Mouse (Mus musculus) midbrain, embryonic 13.5 days (tissue): ENCODE data around the gene 1700037C18Rik. TPM values are rescaled to one million over a fixed set of nuclear protein-coding genes. Genes with fewer than 3 reads are reported as not detected.
"Not testable (repeated sequence)": the region's sequence is repeated elsewhere in the genome, so short reads cannot be mapped to it uniquely, and the experiment has no call there.

Experiments
- ATAC-seq: fragments of 200-750 bp; cut with Nextera tagmentation; 2 replicates; pipeline ENCODE4 v1.8.0; 2017; ENCODE audit warnings: mild to moderate bottlenecking, moderate TSS enrichment, moderate library complexity
- H3K27ac ChIP-seq: fragments of 300-500 bp; sonication (generic); 2 replicates; pipeline ENCODE4 v1.5.1; 2015; ENCODE audit warnings: inconsistent platforms, mild to moderate bottlenecking, moderate library complexity
- H3K27me3 ChIP-seq: fragments of 300-500 bp; sonication (generic); 2 replicates; pipeline ENCODE4 v1.6.1; 2015; ENCODE audit warnings: mild to moderate bottlenecking, inconsistent platforms
- H3K36me3 ChIP-seq: fragments of 300-500 bp; sonication (generic); 2 replicates; pipeline ENCODE4 v1.6.1; 2015; ENCODE audit warnings: mild to moderate bottlenecking, inconsistent platforms
- H3K4me1 ChIP-seq: fragments of 300-500 bp; sonication (generic); replicated peaks from 2 replicates; pipeline ENCODE4 v1.6.1; 2015; ENCODE audit warnings: inconsistent platforms
- H3K4me2 ChIP-seq: fragments of 300-500 bp; sonication (generic); replicated peaks from 2 replicates; pipeline ENCODE4 v1.6.1; 2015; ENCODE audit warnings: moderate library complexity, mild to moderate bottlenecking, inconsistent platforms
- H3K4me3 ChIP-seq: fragments of 300-500 bp; sonication (generic); replicated peaks from 2 replicates; pipeline ENCODE4 v1.5.1; 2015; ENCODE audit warnings: mild to moderate bottlenecking, inconsistent platforms
- H3K9ac ChIP-seq: fragments of 300-500 bp; sonication (generic); replicated peaks from 2 replicates; pipeline ENCODE4 v1.6.1; 2015; ENCODE audit warnings: mild to moderate bottlenecking, inconsistent platforms
- H3K9me3 ChIP-seq: fragments of 300-500 bp; sonication (generic); 2 replicates; pipeline ENCODE4 v1.6.1; 2016; ENCODE audit warnings: mild to moderate bottlenecking, inconsistent platforms
- WGBS: fragments of 180-500 bp; shearing (Covaris S2); methylation state at CpG from one replicate; pipeline ENCODE4 v1.1.7; 2015; 5-methylcytosine and 5-hydroxymethylcytosine counted together
- microRNA-seq: library from miRNA; unstranded; fragments of <30 nt; microRNA quantifications from one replicate; pipeline ENCODE4, GENCODE M21; 2016
- polyA plus RNA-seq: library from polyadenylated mRNA; unstranded; fragments of >200 nt; fragmentation: Nextera tagmentation; extraction: Ambion mirVana; gene quantifications from 2 replicates; pipeline ENCODE4 v1.2.1, GENCODE M21; 2015

Gene 1700037C18Rik
- polyA plus RNA-seq, 1 experiment from 2014 or later, result 12.2 TPM

DNA sequence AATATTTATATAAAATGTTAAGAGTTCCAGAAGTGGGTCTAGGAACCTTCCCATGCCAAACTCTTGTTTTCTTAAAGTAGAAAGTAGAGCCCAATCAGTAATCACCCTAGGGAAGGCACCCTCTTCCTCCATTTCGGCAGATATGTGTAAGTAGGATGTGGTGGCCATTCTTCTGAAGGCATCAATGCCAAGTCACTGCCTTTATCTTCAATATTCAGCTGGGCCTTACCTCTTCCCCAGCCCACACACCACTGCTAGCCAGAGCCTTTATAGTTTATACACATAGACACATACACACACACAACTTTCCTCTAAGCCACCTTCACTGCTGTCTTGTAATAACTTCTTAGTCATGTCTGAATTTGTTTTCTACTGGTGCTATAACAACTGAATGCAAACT is 52.7 kb downstream of the 1700037C18Rik start:
- Histone ChIP-seq H3K4me3 (no peak overlapping the region), H3K36me3 (peaks cover 14% of the 10 kb centered on the region), H3K27me3 (no peaks in the 10 kb centered on the region), H3K4me1 (no peaks in the 10 kb centered on the region), H3K27ac (no peak overlapping the region), H3K4me2 (no peak overlapping the region), H3K9me3 (no peaks in the 10 kb centered on the region), H3K9ac (no peak overlapping the region)
- WGBS, result 86% methylated on average over 1 of the region's 1 CpGs
- no peak for ATAC-seq

DNA sequence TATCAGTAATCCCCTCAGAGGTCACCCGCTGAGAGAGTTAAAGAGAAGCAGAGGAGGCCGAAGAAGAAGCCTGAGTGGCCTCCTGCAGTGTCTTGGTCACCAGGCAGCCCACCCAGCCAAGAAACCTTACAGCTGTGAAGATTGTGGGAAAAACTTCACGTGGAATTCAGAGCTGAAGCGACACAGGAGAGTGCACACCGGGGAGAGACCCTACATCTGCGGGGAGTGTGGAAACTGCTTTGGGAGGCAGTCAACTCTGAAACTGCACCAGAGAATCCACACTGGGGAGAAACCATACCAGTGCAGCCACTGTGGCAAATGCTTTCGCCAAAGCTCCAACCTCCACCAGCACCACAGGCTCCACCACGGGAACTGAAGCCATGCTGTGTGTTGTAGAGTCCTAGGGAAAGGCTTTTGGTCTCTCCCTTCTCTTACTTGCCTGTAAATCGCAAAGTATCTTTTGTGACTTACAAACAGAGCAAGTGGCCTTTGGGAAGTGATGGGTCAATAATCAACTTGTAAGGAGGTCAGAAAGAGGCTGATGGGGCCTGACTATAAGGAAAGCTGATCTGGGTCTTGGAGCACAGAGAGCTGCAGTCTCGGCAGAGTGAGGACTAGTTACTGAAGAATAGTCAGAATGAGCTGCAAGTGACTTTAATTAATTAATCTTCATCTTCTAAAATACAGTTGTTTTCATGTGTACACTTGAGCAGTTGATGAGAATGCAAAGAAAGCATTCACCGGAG is 53.9 kb downstream of the 1700037C18Rik start:
- H3K27ac ChIP-seq, result no peak overlapping the region
- no peaks in the 10 kb centered on the region for H3K27me3 ChIP-seq
- no peak for ATAC-seq
- no peak overlapping the region for H3K4me3 ChIP-seq
- H3K4me1 ChIP-seq, result no peaks in the 10 kb centered on the region
- 40% methylated on average over 11 of the region's 11 CpGs for WGBS
- H3K9ac ChIP-seq, result no peak overlapping the region
- peaks cover 5% of the 10 kb centered on the region; the same call in 1 of the 2 replicates for H3K36me3 ChIP-seq
- H3K9me3 ChIP-seq, result no peaks in the 10 kb centered on the region
- no peak overlapping the region for H3K4me2 ChIP-seq

DNA sequence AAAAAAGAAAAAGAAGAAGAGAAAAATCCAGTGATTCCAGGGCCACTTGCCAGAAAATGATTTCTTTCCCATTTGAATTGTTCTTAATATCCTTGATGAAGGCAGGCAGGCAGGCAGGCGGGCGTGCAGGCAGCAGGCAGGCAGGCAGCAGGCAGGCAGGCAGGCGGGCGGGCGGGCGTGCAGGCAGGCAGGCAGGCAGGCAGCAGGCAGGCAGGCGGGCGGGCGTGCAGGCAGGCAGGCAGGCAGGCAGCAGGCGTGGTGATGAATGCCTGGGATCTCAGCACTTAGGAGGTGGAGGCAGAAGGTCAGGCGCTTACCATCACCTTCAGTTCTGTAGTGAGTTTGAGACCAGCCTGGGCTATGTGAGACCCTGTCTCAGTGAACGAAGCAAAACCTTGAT is 55.9 kb downstream of the 1700037C18Rik start:
- peaks cover 8% of the 10 kb centered on the region for H3K4me1 ChIP-seq
- H3K27me3 ChIP-seq, result no peaks in the 10 kb centered on the region
- H3K9me3 ChIP-seq, result no peaks in the 10 kb centered on the region
- H3K27ac ChIP-seq, result no peak overlapping the region
- no peak for ATAC-seq
- no peak overlapping the region for H3K9ac ChIP-seq
- H3K36me3 ChIP-seq, result no peaks in the 10 kb centered on the region
- H3K4me2 ChIP-seq, result no peak overlapping the region
- WGBS, result 40% methylated on average over 12 of the region's 12 CpGs
- H3K4me3 ChIP-seq, result no peak overlapping the region

DNA sequence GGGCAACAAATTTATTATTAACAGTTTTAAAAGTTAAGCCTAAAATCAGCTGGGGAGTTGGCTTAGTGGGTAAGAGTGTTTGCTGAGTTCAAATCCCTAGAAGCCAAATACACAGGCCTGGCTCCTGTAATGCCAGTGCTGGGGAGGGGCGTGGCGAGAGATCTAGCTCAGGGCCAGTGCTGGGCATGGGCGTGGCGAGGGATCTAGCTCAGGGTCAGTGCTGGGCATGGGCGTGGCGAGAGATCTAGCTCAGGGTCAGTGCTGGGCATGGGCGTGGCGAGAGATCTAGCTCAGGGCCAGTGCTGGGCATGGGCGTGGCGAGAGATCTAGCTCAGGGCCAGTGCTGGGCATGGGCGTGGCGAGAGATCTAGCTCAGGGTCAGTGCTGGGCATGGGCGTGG is 57.2 kb downstream of the 1700037C18Rik start:
- H3K4me3 ChIP-seq, result not testable (repeated sequence)
- WGBS, result 92% methylated on average over 13 of the region's 13 CpGs

GRCm38 (mm10) chr16:3848416-3848815 is 60.1 kb downstream of the 1700037C18Rik start:
- H3K36me3 ChIP-seq, result no peaks in the 10 kb centered on the region
- H3K27me3 ChIP-seq, result no peaks in the 10 kb centered on the region
- H3K4me3 ChIP-seq, result no peak overlapping the region
- H3K9ac ChIP-seq, result no peak overlapping the region
- peaks cover 15% of the 10 kb centered on the region for H3K4me1 ChIP-seq
- no peak overlapping the region for H3K27ac ChIP-seq
- H3K4me2 ChIP-seq, result no peak overlapping the region
- no peaks in the 10 kb centered on the region for H3K9me3 ChIP-seq
- 78% methylated on average over 3 of the region's 3 CpGs for WGBS
- ATAC-seq, result no peak

More for the DNA sequence above, 57.2 kb downstream of the 1700037C18Rik start:
- not testable (repeated sequence) for H3K27me3 ChIP-seq, H3K27ac ChIP-seq, H3K9me3 ChIP-seq, H3K4me2 ChIP-seq, ATAC-seq, H3K36me3 ChIP-seq, H3K9ac ChIP-seq
- peaks cover 15% of the 10 kb centered on the region for H3K4me1 ChIP-seq

DNA sequence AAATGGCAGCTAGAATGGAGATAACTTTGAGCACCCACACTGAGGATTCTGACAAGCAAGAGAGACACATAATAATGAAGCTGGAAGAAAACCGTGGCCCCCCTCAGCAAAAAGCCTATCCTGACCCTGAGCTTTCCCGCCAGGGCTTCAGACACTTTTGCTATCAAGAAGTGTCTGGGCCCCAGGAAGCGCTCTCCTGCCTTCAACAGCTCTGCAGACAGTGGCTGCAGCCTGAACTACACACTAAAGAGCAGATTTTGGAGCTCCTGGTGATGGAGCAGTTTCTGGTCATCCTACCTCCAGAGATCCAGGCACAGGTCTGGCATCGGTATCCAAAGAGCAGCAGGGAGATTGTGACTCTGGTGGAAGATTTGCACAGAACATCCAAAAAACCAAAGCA is 60.6 kb downstream of the 1700037C18Rik start:
- no peak for ATAC-seq
- Histone ChIP-seq H3K4me2 (peak overlapping the region; percentile 66), H3K27ac (no peak overlapping the region), H3K9me3 (no peaks in the 10 kb centered on the region), H3K9ac (peak overlapping the region; percentile 69; the same call in 1 of the 2 replicates), H3K27me3 (no peaks in the 10 kb centered on the region), H3K4me1 (peaks cover 19% of the 10 kb centered on the region), H3K4me3 (peak overlapping the region; percentile 66), H3K36me3 (no peaks in the 10 kb centered on the region)
- 68% methylated on average over 4 of the region's 4 CpGs for WGBS

DNA sequence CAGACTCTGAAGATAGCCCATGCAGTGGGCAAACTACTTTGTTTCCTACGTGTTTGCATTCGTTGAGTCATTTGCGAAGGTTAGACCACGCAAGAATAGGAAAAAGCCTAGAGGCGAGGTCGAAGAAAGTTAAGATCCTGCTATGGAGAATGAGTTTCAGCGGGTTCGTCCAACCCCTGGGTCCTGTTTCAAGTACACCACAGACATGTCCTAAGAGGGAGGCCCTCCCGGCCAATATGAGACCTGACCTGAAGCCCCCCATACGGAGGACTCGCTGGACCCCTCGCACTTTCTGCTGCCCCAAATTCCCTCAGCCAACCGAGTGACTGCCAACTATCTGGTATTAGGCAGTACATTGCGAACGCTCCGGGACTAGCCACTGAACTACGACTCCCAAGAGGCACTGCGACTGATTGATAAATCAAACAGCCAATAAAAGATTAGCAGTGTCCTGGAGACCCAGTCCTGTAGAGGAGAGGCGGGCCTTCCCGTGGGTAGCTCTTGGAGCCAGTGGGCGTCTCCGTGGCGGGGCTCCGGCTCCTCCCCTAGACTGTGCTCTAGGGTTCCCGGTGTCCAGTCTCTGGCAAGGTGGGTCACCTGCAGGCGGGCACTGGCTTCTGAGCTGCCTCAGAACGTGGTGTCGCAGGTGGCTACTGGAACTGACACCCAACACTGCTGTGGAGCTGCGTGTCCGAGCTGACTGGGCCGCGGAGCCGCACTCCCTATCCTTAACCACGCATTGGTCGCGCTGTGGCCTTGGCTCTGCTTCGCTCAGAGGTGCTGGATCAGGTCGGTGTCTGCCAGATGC is 61.6 kb downstream of the 1700037C18Rik start, which contains the start of gene Zfp174:
Gene Zfp174, plus strand, starts transcription at position 558 of the 808 bp plus-strand sequence.
- H3K4me3 ChIP-seq, result peak within 1 kb of the TSS; percentile 66
- no peaks in the 10 kb centered on the region for H3K27me3 ChIP-seq
- H3K9ac ChIP-seq, result peak within 1 kb of the TSS; percentile 69
- WGBS, result 4% methylated on average over 38 of the region's 38 CpGs
- H3K36me3 ChIP-seq, result no peaks in the 10 kb centered on the region
- peak; percentile 100 for ATAC-seq
- H3K4me2 ChIP-seq, result peak within 1 kb of the TSS; percentile 66
- no peak within 1 kb of the TSS for H3K27ac ChIP-seq
- H3K9me3 ChIP-seq, result no peaks in the 10 kb centered on the region
- H3K4me1 ChIP-seq, result peaks cover 22% of the 10 kb centered on the region

Small RNA genes lying within 50 kb of the gene (microRNA-seq; reads per million reads assigned to microRNA genes)
- not detected for gene Gm23493

Other genes with a start within 250 kb of the 1700037C18Rik start
- not detected in 2 replicates for gene Mefv, start 190.6 kb downstream of the 1700037C18Rik start, polyA plus RNA-seq
- 61.1 and 63.5 TPM in 2 replicates for gene Zfp263, start 164.6 kb downstream of the 1700037C18Rik start, polyA plus RNA-seq
- not detected in 2 replicates for gene Olfr15, start 77.8 kb downstream of the 1700037C18Rik start, polyA plus RNA-seq
- 2.2 TPM in 2 replicates for gene Zfp174, start 61.4 kb downstream of the 1700037C18Rik start, polyA plus RNA-seq
- gene Naa60, start 36.3 kb downstream of the 1700037C18Rik start, polyA plus RNA-seq, result 79.7 and 80.5 TPM in 2 replicates
- 15.2 and 17.5 TPM in 2 replicates for gene Zfp597, start 24.1 kb downstream of the 1700037C18Rik start, polyA plus RNA-seq
- gene Gm20695, start 24.0 kb downstream of the 1700037C18Rik start, polyA plus RNA-seq, result 1.6 and 4.9 TPM in 2 replicates
- 33.2 and 33.4 TPM in 2 replicates for gene Cluap1, start 112 bp upstream of the 1700037C18Rik start, polyA plus RNA-seq
- 0.90 and 1.0 TPM in 2 replicates for gene Nlrc3, start 67.9 kb upstream of the 1700037C18Rik start, polyA plus RNA-seq
- 24.7 and 25.3 TPM in 2 replicates for gene Slx4, start 95.1 kb upstream of the 1700037C18Rik start, polyA plus RNA-seq
- gene Dnase1, start 128.3 kb upstream of the 1700037C18Rik start, polyA plus RNA-seq, result 5.1 and 7.1 TPM in 2 replicates
- gene Trap1, start 169.1 kb upstream of the 1700037C18Rik start, polyA plus RNA-seq, result 48.4 and 51.2 TPM in 2 replicates